Mouse (Mus musculus): ENCODE results near the gene Aff4. TPM values are rescaled to one million over a fixed set of nuclear protein-coding genes. Genes with fewer than 3 reads are reported as not detected.
"Not testable (repeated sequence)": the region's sequence is repeated elsewhere in the genome, so short reads cannot be mapped to it uniquely, and the experiment has no call there.

The Aff4 gene
- total and polyA plus RNA-seq, 2 experiments from 2014 or later, result 90.2 to 103 TPM

DNA sequence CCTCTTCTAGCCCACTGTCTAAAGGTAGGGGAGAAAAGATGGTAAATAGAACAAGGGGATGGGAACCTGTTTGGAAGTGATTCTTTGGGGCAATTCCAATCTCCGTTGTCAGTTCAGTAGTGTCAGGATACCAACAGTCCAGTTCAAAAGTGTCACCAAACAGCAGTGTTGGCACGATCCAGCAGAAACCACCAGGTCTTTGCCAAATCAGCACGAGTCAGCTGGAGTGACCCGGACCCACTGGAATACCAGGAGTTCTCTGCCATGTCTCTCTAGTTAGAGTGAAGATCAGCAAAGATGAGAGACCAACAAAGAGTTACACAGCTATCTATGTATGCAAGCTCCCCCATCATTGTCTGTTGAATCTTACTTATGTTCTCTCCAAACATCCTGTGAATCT, 63.2 kb downstream of the Aff4 start:
- ATAC-seq (ENCODE audit: low FRiP score) (no peak), DNase-seq (ENCODE audit: low spot score) (no peak)
- peaks cover 73% of the 10 kb centered on the region for H3K36me3 ChIP-seq (ENCODE audit: insufficient read depth, low read length)
- no peaks in the 10 kb centered on the region for H3K4me1 ChIP-seq (ENCODE audit: insufficient read depth, low read length)
- no peak for TF ChIP-seq CTCF (IDR thresholded peaks at IDR 0.05)
- no peak overlapping the region for H3K9ac ChIP-seq (replicated peaks; ENCODE audit: low read length, poor library complexity, severe bottlenecking)
- no peak overlapping the region for H3K4me3 ChIP-seq (ENCODE audit: low read depth, low read length)
- no peak overlapping the region for H3K4me2 ChIP-seq (ENCODE audit: low read depth, low read length, poor library complexity, severe bottlenecking)
- H3K27me3 ChIP-seq (ENCODE audit: insufficient read depth, low read length), result no peaks in the 10 kb centered on the region
- no peaks in the 10 kb centered on the region for H3K9me3 ChIP-seq (ENCODE audit: low read length)
- 97% methylated on average over 4 of the region's 4 CpGs for WGBS
- no peak overlapping the region for H3K27ac ChIP-seq (ENCODE audit: low read depth, low read length)

DNA sequence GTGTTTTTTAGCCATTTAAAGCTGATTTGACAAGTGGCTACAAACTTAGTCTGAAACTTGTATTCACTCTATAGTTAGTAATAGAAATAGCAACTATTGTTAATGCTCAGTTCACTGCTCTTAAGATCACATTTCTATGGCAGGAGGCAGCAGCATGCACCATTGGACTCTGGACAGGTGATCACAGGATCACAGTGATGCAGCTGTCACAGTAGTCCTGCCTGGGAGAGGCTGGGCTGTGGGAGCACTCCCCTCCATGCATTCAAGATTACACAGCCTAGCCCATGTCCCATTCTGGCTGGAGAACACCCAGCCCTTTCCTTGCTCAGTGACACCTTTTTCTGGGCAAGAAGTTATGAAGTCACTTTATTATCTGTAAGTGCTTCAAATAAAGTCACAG, 67.4 kb downstream of the Aff4 start:
- Histone ChIP-seq H3K9me3 (ENCODE audit: low read length) (no peaks in the 10 kb centered on the region), H3K27ac (ENCODE audit: low read depth, low read length) (no peak overlapping the region), H3K4me2 (ENCODE audit: low read depth, low read length, poor library complexity, severe bottlenecking) (no peak overlapping the region), H3K27me3 (ENCODE audit: insufficient read depth, low read length) (no peaks in the 10 kb centered on the region), H3K9ac (replicated peaks; ENCODE audit: low read length, poor library complexity, severe bottlenecking) (no peak overlapping the region), H3K36me3 (ENCODE audit: insufficient read depth, low read length) (peaks cover 58% of the 10 kb centered on the region), H3K4me1 (ENCODE audit: insufficient read depth, low read length) (no peaks in the 10 kb centered on the region), H3K4me3 (ENCODE audit: low read depth, low read length) (no peak overlapping the region)
- no peak for ATAC-seq (ENCODE audit: low FRiP score)
- no peak for DNase-seq (ENCODE audit: low spot score)
- no peak for TF ChIP-seq CTCF (IDR thresholded peaks at IDR 0.05)

- no peak for DNase-seq (ENCODE audit: low spot score)
- no peaks in the 10 kb centered on the region for H3K27me3 ChIP-seq (ENCODE audit: insufficient read depth, low read length)
- peaks cover 21% of the 10 kb centered on the region for H3K36me3 ChIP-seq (ENCODE audit: insufficient read depth, low read length)
- 89% methylated on average over 4 of the region's 4 CpGs for WGBS
- H3K4me1 ChIP-seq (ENCODE audit: insufficient read depth, low read length), result no peaks in the 10 kb centered on the region
- H3K4me2 ChIP-seq (ENCODE audit: low read depth, low read length, poor library complexity, severe bottlenecking), result no peak within 1 kb of the TSS
- no peak for TF ChIP-seq CTCF (IDR thresholded peaks at IDR 0.05)
- no peak within 1 kb of the TSS for H3K4me3 ChIP-seq (ENCODE audit: low read depth, low read length)
- no peak within 1 kb of the TSS for H3K9ac ChIP-seq (replicated peaks; ENCODE audit: low read length, poor library complexity, severe bottlenecking)
- H3K27ac ChIP-seq (ENCODE audit: low read depth, low read length), result no peak within 1 kb of the TSS
- ATAC-seq (ENCODE audit: low FRiP score), result no peak
- H3K9me3 ChIP-seq (ENCODE audit: low read length), result no peaks in the 10 kb centered on the region
Measured at GRCm38 (mm10) chr11:53423036-53423435, 72.4 kb downstream of the Aff4 start, which contains the start of gene Leap2. TSS of gene Leap2 (minus strand) at chr11:53423170.

DNA sequence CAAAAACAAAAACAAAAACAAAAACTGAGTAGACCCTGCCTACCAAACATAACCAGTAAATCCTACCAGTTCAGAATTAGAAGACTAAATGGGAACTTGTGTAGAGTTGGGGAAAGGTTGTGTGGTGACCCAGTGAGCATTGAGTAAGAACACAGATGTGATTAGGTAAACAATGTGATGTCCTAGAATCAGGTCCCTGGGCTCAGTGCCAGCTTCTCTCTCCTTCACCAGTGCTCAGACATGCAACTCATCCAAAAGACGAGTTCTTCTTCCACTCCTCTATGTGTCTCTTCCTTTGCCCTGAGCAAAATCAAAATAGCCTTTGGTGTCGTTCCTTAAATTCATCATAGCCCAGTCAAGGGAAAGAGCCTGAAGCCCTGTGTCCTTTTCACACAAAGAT, 74.2 kb downstream of the Aff4 start:
- WGBS, result 68% methylated on average over 2 of the region's 2 CpGs
- TF ChIP-seq CTCF (IDR thresholded peaks at IDR 0.05), result no peak
- DNase-seq (ENCODE audit: low spot score) (no peak), ATAC-seq (ENCODE audit: low FRiP score) (no peak)
- peaks cover 16% of the 10 kb centered on the region for H3K36me3 ChIP-seq (ENCODE audit: insufficient read depth, low read length)
- no peaks in the 10 kb centered on the region for H3K27me3 ChIP-seq (ENCODE audit: insufficient read depth, low read length)
- H3K4me1 ChIP-seq (ENCODE audit: insufficient read depth, low read length), result peaks cover 5% of the 10 kb centered on the region; the same call in 1 of the 2 replicates
- no peak overlapping the region for H3K4me2 ChIP-seq (ENCODE audit: low read depth, low read length, poor library complexity, severe bottlenecking)
- H3K9ac ChIP-seq (replicated peaks; ENCODE audit: low read length, poor library complexity, severe bottlenecking), result no peak overlapping the region; the same call in 1 of the 2 replicates
- no peaks in the 10 kb centered on the region for H3K9me3 ChIP-seq (ENCODE audit: low read length)
- H3K4me3 ChIP-seq (ENCODE audit: low read depth, low read length), result no peak overlapping the region
- H3K27ac ChIP-seq (ENCODE audit: low read depth, low read length), result no peak overlapping the region

- no peak for TF ChIP-seq CTCF (IDR thresholded peaks at IDR 0.05)
- DNase-seq (ENCODE audit: low spot score), result no peak
- WGBS, result 81% methylated on average over 3 of the region's 3 CpGs
Measured at GRCm38 (mm10) chr11:53425251-53425650, 74.6 kb downstream of the Aff4 start.

DNA sequence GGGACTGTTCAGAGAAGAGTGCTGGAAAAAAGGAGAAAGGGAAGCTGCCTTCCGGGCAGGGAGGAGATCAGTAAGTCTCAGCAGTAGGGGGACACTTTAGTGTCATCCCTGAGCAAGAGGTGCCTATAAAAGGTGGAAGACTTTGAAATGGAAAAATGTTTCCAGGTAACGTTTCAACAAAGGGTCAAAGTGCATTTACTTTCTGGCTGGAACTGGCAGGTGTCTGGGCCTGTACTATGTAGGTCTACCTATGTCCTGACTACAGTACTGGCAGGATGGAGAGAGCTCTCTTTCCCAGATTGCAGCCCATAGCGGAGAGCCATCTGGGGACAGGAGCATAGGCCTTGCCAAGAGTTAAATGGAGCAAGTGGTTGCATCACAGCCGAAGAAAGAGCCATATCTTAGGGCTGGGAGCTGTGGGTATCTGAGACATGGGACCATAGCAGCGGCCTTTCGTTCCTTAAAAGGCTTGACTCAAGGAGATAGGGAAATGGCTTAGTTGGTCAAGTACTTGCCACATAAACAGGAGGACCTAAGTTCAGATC, 75.2 kb downstream of the Aff4 start:
- Histone ChIP-seq H3K4me2 (ENCODE audit: low read depth, low read length, poor library complexity, severe bottlenecking) (no peak overlapping the region), H3K9me3 (ENCODE audit: low read length) (no peaks in the 10 kb centered on the region), H3K36me3 (ENCODE audit: insufficient read depth, low read length) (peaks cover 13% of the 10 kb centered on the region), H3K9ac (replicated peaks; ENCODE audit: low read length, poor library complexity, severe bottlenecking) (no peak overlapping the region), H3K27ac (ENCODE audit: low read depth, low read length) (no peak overlapping the region), H3K27me3 (ENCODE audit: insufficient read depth, low read length) (no peaks in the 10 kb centered on the region), H3K4me1 (ENCODE audit: insufficient read depth, low read length) (peaks cover 5% of the 10 kb centered on the region; the same call in 1 of the 2 replicates), H3K4me3 (ENCODE audit: low read depth, low read length) (no peak overlapping the region)
- TF ChIP-seq CTCF (IDR thresholded peaks at IDR 0.05), result no peak
- 85% methylated on average over 6 of the region's 6 CpGs for WGBS
- DNase-seq (ENCODE audit: low spot score) (no peak), ATAC-seq (ENCODE audit: low FRiP score) (no peak)

More at GRCm38 (mm10) chr11:53425251-53425650, 74.6 kb downstream of the Aff4 start:
- Histone ChIP-seq H3K27me3 (ENCODE audit: insufficient read depth, low read length) (no peaks in the 10 kb centered on the region), H3K27ac (ENCODE audit: low read depth, low read length) (no peak overlapping the region), H3K9ac (replicated peaks; ENCODE audit: low read length, poor library complexity, severe bottlenecking) (no peak overlapping the region; the same call in 1 of the 2 replicates), H3K4me1 (ENCODE audit: insufficient read depth, low read length) (peaks cover 5% of the 10 kb centered on the region; the same call in 1 of the 2 replicates), H3K9me3 (ENCODE audit: low read length) (no peaks in the 10 kb centered on the region), H3K4me2 (ENCODE audit: low read depth, low read length, poor library complexity, severe bottlenecking) (no peak overlapping the region), H3K36me3 (ENCODE audit: insufficient read depth, low read length) (peaks cover 13% of the 10 kb centered on the region), H3K4me3 (ENCODE audit: low read depth, low read length) (no peak overlapping the region)
- ATAC-seq (ENCODE audit: low FRiP score), result no peak

DNA sequence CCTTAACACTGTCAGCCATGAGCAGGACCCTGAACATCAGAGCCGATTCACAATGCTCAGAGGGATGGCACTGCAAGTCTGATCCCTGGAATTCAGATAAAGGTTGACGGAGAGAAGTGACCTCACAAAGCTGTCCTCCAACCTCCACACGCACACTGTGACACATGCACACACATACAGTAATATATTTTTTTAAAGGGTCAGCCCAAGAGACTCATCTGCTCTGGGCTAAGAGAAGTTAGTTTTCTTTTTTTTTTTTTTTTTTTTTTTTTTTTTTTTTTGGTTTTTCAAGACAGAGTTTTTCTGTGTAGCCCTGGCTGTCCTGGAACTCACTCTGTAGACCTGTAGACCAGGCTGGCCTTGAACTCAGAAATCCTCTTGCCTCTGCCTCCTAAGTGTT, 76.3 kb downstream of the Aff4 start:
- ATAC-seq (ENCODE audit: low FRiP score); H3K4me1 ChIP-seq (ENCODE audit: insufficient read depth, low read length): not testable (repeated sequence)
- 90% methylated on average over 3 of the region's 3 CpGs for WGBS

More for the DNA sequence above, 76.3 kb downstream of the Aff4 start:
- not testable (repeated sequence) for H3K9ac ChIP-seq (replicated peaks; ENCODE audit: low read length, poor library complexity, severe bottlenecking); H3K36me3 ChIP-seq (ENCODE audit: insufficient read depth, low read length); H3K27me3 ChIP-seq (ENCODE audit: insufficient read depth, low read length); H3K27ac ChIP-seq (ENCODE audit: low read depth, low read length); H3K4me3 ChIP-seq (ENCODE audit: low read depth, low read length); H3K4me2 ChIP-seq (ENCODE audit: low read depth, low read length, poor library complexity, severe bottlenecking); DNase-seq (ENCODE audit: low spot score); H3K9me3 ChIP-seq (ENCODE audit: low read length)

All from midbrain, postnatal 0 days (tissue).